Mouse (Mus musculus): ENCODE measurements around the gene Ddi2.
"Not testable (repeated sequence)": the region's sequence is repeated elsewhere in the genome, so short reads cannot be mapped to it uniquely, and the experiment has no call there.

Ddi2 gene

DNA sequence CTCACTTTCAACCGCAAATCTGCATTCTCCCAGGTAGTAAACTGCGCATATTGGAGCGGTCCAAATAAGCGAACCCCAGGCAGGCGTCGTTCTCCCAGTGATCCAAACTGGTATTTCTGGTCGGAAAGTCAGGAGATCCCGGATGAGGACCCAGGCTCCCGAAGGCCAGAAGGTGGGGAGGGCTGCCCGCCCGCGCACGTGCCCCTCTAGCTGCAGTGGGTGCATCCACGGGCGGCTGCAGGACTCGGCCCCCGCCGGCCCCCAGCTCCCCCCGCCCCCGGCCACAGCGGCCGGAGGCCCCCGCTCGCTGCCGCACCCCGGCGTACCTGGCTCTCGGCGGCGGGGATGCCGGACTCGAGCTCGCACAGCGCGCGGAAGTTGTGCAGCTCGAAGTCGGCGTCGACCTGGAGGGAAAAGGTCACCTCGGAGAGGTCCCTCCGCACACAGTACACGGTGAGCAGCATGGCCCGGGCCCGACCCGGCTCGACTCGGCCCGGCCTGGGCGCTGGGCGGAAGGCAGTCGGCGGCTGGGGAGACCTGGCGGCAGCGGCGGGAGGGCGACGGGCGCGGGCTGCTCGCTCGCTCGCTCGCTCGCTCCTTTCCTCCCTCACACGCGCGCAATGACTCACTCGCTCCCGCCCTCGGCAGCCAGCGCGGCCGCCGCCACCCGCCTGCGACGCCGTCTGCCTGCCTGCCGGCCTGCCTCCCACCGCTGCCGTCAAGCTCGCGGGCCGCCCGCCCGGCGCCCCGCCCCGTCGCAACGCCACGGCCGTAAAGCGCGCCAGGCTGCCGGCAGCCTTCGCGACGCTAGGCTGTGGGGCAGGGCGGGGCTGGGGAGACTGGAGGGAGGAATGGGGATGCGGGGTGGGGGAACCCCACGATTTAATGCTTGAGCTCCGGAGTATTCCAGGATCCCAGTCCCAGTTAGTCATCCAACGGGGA lies at the start of gene Ddi2:
Gene Ddi2, minus strand, starts transcription at position 689 of the 942 bp plus-strand sequence.
- peak; percentile 89 for DNase-seq

DNA sequence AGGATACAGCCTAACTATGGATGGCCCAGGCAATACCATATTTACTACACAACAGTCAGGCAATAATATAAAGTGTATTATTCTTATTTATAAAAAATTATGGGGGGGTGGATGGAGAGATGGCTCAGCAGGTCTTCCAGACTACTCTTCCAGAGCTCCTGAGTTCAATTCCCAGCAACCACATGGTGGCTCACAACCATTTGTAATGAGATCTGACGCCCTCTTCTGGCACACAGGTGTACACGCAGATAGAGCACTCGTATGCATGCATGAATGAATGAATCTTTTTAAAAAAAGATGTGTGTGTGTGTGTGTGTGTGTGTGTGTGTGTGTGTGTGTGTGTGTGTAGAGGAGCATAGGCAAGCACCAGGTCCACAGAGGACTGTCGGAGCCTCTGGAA lies 49.8 kb upstream of the Ddi2 start:
- DNase-seq = not testable (repeated sequence)

GRCm38 (mm10) chr4:141771823-141772222 lies 48.6 kb upstream of the Ddi2 start:
- no peak for DNase-seq

- DNase-seq = no peak
These were observed 46.4 kb upstream of the Ddi2 start for GRCm38 (mm10) chr4:141769501-141770160.

GRCm38 (mm10) chr4:141767353-141768036 lies 44.3 kb upstream of the Ddi2 start:
- DNase-seq = no peak

DNA sequence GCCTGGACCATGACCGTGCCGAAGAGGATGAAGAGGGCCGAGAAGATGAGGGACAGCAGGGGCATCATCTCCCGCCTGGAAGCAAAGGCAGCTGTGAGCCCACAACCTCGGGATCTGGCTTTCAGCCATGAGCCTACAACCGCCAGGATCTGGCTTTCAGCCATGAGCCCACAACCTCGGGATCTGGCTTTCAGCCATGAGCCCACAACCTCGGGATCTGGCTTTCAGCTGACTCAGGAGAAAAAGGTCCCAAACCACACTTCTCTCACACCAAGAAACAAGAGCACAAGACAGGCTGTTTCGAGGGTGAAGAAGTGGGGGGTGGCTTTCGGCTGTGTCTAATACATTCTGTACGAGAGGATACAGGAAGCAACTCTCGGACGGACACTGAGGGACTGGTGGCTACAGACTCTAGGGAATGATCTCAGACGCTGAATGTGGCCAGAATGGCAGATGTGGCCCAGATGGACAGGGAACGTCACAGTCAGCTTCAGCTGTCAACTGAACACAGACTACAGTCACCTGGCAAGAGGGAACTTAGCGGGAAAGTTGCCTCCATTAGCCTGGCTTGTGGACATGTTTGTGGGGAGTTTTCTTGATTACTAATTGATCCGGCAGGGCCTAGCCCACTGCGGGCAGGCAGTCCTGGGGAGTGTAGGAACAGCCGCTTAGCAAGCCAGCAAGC lies 43.6 kb upstream of the Ddi2 start:
- peak; percentile 44 for DNase-seq

DNA sequence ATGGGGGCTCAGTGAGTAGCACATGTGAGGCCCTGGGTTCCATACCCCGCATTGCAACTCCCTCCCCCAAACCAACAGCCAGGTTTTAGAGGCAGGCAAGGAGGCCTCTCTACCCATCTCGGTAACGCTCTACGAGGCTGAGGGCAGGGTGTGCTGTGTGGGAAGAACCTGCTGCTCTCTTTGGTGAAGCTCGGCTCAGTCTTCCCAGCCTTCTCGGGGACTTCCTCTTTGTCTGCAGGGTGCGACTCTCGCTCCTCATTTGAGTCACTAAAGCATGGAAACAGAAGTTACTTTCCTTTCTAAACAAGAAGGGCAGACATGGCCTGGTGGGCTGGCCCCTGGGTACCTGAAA lies 43.1 kb upstream of the Ddi2 start:
- DNase-seq = no peak

DNA sequence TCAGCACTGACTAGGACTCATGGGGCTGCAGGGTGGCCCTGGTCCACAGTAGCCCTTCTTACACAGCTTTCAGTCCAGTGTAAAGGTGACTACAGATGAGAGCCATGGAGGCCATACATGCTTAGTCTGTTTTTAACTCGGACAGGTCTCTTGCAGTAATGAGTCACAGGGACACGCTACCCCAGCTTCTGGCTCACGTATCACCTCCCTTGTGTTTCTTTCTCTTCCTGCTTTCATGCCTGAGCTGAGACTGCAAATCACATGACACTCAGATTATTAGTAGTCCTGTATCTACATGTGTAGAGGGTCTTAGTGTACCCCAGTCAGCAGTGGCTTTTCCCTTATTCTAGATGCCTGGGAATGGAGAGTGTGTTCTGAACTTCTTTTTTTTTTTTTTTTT lies 41.8 kb upstream of the Ddi2 start:
- no peak for DNase-seq

GRCm38 (mm10) chr4:141763476-141763875 lies 40.3 kb upstream of the Ddi2 start:
- DNase-seq = no peak

GRCm38 (mm10) chr4:141762102-141762598 lies 38.9 kb upstream of the Ddi2 start:
- no peak for DNase-seq

- no peak for DNase-seq
These were observed 37.7 kb upstream of the Ddi2 start for GRCm38 (mm10) chr4:141760942-141761341.

DNA sequence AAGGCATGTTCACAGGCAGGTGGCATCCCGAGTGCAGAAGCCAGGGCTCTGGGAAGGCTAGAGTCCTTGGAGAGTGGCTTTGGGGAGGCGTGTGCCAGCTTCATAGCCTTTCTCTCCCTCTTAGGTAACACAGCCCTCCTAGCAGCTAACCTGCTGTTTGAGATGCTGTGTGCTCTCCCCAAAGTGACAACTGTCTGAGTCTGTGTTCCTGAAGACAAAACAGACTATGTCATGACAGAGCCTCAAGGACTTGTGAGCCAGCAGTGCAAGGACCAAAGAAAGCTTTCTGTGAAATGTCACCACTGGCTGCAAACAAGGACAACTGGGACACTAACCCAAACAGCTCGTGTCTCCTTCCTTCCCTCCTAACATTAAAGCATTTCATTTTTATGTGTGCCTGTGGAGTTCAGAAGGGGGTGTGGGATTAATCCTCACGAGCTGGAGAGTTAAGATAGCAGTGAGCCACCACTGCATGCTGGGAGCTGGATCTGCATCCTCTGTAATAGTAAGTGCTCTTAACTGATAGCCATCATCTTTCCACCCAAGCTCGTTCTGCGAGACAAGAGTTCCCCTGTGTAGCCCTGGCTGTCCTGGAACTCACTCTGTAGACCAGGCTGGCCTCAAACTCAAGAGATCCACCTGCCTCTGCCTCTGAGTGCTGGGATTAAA lies 35.8 kb upstream of the Ddi2 start:
- no peak for DNase-seq

GRCm38 (mm10) chr4:141757124-141757523 lies 33.9 kb upstream of the Ddi2 start:
- no peak for DNase-seq

DNA sequence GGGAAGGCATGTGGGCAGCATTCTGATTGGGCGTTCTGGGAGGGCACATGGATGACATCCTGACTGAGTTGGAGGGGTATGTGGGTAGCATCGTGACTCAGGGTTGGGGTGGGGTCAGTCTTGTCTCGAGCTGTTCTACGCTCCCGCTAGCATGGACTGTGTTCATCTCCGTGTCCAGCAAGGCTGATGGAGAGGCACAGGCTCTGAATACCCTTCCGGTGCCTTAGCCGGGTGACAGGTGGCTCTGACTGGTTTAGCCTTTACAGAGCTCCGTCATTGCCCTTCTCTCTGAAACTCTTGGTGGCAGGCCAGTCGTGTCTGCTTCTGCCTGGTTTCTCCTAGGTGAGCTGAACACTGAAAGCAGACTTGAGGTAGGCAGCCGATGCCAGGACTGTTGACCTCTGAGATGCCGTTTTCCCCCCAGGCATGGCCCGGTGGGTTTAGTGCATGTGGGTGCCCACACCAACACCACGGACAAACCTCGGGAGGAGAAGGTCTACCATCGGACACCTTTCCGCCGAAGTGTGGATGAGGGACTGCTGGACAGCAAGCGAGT lies 32.2 kb upstream of the Ddi2 start:
- no peak for DNase-seq

GRCm38 (mm10) chr4:141752076-141752421 lies 28.8 kb upstream of the Ddi2 start:
- DNase-seq = no peak

DNA sequence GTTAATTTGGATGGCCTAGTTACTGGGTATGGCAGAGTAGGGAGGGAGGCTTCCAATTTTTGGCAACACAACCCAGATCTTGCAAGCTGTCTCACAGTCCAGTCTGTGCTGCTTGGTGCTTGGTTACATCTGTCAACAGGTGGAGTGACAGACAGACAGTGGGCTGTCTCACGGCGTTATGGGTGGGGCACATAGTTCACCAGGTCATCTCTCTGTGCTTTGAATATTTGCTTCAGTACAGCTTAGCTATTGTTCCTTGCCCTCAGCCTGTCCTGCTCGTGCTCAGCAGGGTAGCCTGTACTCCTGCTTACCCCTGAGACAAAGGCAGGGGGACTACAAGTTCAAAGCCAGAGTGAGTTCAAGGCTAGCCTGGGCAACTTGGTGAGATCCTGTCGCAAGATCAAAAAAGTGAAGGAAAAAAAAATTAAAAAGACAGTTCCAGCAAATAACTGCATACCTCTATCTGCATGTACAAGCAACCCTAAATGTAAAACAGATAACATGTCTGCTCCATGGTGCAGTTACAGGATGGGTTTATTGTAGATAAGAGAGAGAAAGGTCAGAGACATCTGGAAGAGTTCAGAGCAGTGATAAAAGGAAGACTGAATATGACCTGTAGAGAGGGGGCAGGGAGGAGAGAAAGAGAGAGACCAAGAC lies 28.3 kb upstream of the Ddi2 start:
- no peak for DNase-seq

- DNase-seq = no peak
These were observed 27.6 kb upstream of the Ddi2 start for GRCm38 (mm10) chr4:141750826-141751225.

- DNase-seq = no peak
These were observed 26.3 kb upstream of the Ddi2 start for GRCm38 (mm10) chr4:141749557-141749956.

DNA sequence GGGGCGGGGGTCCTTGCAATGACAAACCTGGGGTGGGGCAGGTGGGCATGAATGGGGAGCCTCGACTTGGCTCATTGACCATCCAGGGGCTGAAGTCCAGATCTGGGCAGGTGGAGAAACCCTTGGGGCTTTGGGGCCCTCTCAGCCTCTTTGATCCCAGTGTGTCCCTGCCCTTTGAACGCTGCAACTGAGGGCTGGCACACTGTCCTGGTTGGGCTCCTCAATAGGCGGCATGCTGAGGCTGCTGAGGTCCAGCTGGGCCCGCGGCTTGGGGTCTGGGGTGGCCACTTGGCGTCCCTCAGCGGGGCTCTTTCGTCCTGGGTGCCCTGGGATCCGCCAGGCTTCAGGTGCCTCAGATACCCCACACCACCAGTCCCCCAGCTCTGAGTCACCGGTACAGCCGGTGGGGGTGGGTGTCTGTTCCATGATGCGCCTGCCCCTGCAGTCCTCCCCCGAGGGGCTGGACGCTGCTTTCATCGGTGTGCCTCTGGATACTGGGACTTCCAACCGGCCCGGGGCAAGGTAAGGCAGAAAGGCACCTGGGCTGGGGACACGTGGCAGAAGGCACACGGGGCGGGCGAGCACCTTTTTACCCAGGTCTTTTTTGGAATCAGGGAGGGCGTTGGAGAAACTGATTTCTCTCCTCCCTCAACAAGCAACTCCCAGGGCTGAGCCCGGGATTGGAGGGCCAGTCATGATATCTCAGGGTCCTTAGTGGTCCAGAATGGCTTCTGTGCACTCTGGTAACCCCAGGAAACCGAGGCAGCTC lies 23.5 kb upstream of the Ddi2 start, which contains the start of gene Agmat:
Gene Agmat, plus strand, starts transcription at position 95 of the 769 bp plus-strand sequence.
- DNase-seq = no peak

DNA sequence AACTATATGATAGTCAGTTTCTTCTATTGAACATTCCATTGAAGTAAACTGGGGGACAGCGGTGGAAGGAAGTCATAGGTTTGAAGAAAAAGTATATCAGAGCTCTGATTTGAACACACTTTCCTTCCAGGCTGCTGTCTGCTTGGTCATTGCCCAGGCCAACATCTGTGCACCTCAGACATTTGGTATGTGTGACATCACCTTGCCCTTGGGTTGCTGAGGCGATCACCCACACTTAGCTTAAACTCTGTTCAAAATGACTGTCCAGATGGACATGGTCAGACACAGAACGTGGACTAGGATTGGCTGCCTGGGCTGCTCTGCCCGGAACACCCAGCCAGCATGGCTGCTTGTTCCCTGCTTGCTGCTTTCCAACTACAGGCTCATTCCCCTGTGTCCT lies 19.2 kb upstream of the Ddi2 start:
- no peak for DNase-seq

DNA sequence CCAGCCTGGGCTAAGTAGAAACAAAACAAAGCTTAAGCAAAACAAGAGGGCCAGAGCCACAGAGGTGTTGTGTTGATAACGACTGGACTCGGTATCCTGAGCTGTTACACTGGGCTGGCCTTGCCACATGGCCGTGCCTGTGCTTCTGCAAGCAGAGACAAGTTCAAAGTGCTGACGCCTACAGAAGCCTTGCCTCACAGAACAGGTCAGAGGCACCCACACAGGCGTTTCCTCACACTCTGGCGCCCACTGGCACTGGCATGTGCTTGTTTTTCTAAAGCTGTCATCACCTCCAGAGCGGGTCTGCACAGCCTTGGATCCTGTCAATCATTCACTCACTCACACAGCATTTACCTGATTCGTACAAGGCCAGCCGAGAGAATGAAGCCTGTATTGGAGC lies 18.6 kb upstream of the Ddi2 start:
- no peak for DNase-seq
